Comparison of ENCODE assay signal across 8 mouse cellular contexts in genomic region chr11:115187693-115188092, GRCm38 (mm10). TPM values are rescaled to one million over a fixed set of nuclear protein-coding genes. Genes with fewer than 3 reads are reported as not detected.
DNase-seq lines count a peak whose midpoint lies in the region; ATAC-seq and TF ChIP-seq lines count a peak whose summit lies in the region.

Gene Nat9, minus strand, starts transcription at chr11:115187859.

- peak within 1 kb of the TSS; percentile 89 for H3K27ac ChIP-seq in lung, postnatal 0 days (ENCODE audit: low read length)
- H3K27ac ChIP-seq in midbrain, embryonic 16.5 days (ENCODE audit: low read length), result peak within 1 kb of the TSS; percentile 80

- peak within 1 kb of the TSS; percentile 59 for H3K4me3 ChIP-seq in lung, postnatal 0 days (ENCODE audit: low read depth, low read length)
- H3K4me3 ChIP-seq in midbrain, embryonic 16.5 days (ENCODE audit: low read depth, low read length), result peak within 1 kb of the TSS; percentile 68

- no peaks in the 10 kb centered on the region for H3K36me3 ChIP-seq in lung, postnatal 0 days (ENCODE audit: insufficient read depth, low read length)
- H3K36me3 ChIP-seq in midbrain, embryonic 16.5 days (ENCODE audit: control insufficient read depth, insufficient read depth, low read length), result peaks cover 8% of the 10 kb centered on the region; the same call in 1 of the 2 replicates

- H3K4me1 ChIP-seq in lung, postnatal 0 days (ENCODE audit: insufficient read depth, low read depth, low read length), result peaks cover 9% of the 10 kb centered on the region; the same call in 1 of the 2 replicates
- H3K4me1 ChIP-seq in midbrain, embryonic 16.5 days (ENCODE audit: control insufficient read depth, insufficient read depth, low read length), result peaks cover 18% of the 10 kb centered on the region

- H3K4me2 ChIP-seq in lung, postnatal 0 days (replicated peaks; ENCODE audit: low read depth, low read length), result peak within 1 kb of the TSS; percentile 95
- peak within 1 kb of the TSS; percentile 74 for H3K4me2 ChIP-seq in midbrain, embryonic 16.5 days (ENCODE audit: low read length)

- WGBS in lung, postnatal 0 days, result 7% methylated on average over 12 of the region's 12 CpGs
- WGBS in midbrain, embryonic 16.5 days, result 7% methylated on average over 12 of the region's 12 CpGs

- peak within 1 kb of the TSS; percentile 63 for H3K9ac ChIP-seq in lung, postnatal 0 days (replicated peaks; ENCODE audit: low read depth)
- peak within 1 kb of the TSS; percentile 84 for H3K9ac ChIP-seq in midbrain, embryonic 16.5 days (ENCODE audit: low read depth, low read length)

- peak; percentile 2; the same call in 1 of the 2 replicates for ATAC-seq in lung, postnatal 0 days
- peak; percentile 20 for ATAC-seq in midbrain, embryonic 16.5 days

- DNase-seq in lung, postnatal 0 days (ENCODE audit: low spot score), result peak; percentile 19
- no peak for DNase-seq in lung, postnatal 4 days
- DNase-seq in brain, embryonic 14.5 days (ENCODE audit: low read depth), result no peak
- DNase-seq in heart, adult 8-10 months (ENCODE audit: low spot score), result no peak
- DNase-seq in layer of hippocampus, postnatal 25 days (ENCODE audit: extremely low spot score in 1 of 2, low spot score in 1 of 2), result no peak
- DNase-seq in c-Kit-positive CD71-positive TER-119-positive erythroid progenitor cells, embryonic 14.5 days (ENCODE audit: low spot score), result no peak
- no peak for DNase-seq in yolk sac, embryonic 10.5 days (ENCODE audit: low spot score)

- TF ChIP-seq EP300 in lung, postnatal 0 days (IDR thresholded peaks at IDR 0.05), result no peak

- H3K9me3 ChIP-seq in lung, postnatal 0 days (ENCODE audit: low read length), result no peaks in the 10 kb centered on the region
- H3K9me3 ChIP-seq in midbrain, embryonic 16.5 days (replicated peaks; ENCODE audit: control insufficient read depth, low read length, poor library complexity, severe bottlenecking), result no peaks in the 10 kb centered on the region

- no peak for TF ChIP-seq POLR2A in brain, embryonic 14.5 days (IDR thresholded peaks at IDR 0.05; ENCODE audit: borderline replicate concordance, extremely low read depth, insufficient read depth, insufficient read length, poor library complexity, severe bottlenecking)

- TF ChIP-seq CTCF in lung, postnatal 0 days (IDR thresholded peaks at IDR 0.05), result no peak
- no peak for TF ChIP-seq CTCF in brain, embryonic 14.5 days (IDR thresholded peaks at IDR 0.05; ENCODE audit: borderline replicate concordance, extremely low read depth, insufficient read depth, insufficient read length)

- no peaks in the 10 kb centered on the region for H3K27me3 ChIP-seq in lung, postnatal 0 days (replicated peaks; ENCODE audit: insufficient read depth, low read length)
- H3K27me3 ChIP-seq in midbrain, embryonic 16.5 days (ENCODE audit: control insufficient read depth, insufficient read depth, low read depth, low read length), result no peaks in the 10 kb centered on the region

RNA-seq across cellular contexts. Expression of gene Nat9, which starts in this region (rescaled TPM):
- 30.3 and 30.8 TPM in 2 replicates for polyA plus RNA-seq in lung, postnatal 0 days (2015; fragmentation: Nextera tagmentation; extraction: Ambion mirVana)
- 16.0 and 16.9 TPM in 2 replicates for polyA plus RNA-seq in brain, embryonic 14.5 days (2012; rRNA removed)
- total RNA-seq in heart, adult 8-10 months (2022), result 10 to 100 TPM; 25.0 to 34.9 (median 25.9) TPM
- 10 to 100 TPM; 16.6 to 21.3 TPM for total RNA-seq in layer of hippocampus, postnatal 25 days (2021)
- polyA plus RNA-seq in midbrain, embryonic 16.5 days (2015; fragmentation: Nextera tagmentation; extraction: Ambion mirVana), result 23.2 and 23.9 TPM in 2 replicates
